Mouse (Mus musculus) liver, embryonic 18 days (tissue): Measurements from ENCODE around the gene Senp1. TPM values are rescaled to one million over a fixed set of nuclear protein-coding genes. Genes with fewer than 3 reads are reported as not detected.

Experiments used
- polyA plus RNA-seq: library from polyadenylated mRNA; depleted of rRNA; stranded (reverse); fragments of >200 nt; gene quantifications from 2 replicates; pipeline ENCODE4 v1.2.3, GENCODE M21; 2012; rRNA removed

The Senp1 gene
- polyA plus RNA-seq = 6.4 and 7.5 TPM in 2 replicates

DNA sequence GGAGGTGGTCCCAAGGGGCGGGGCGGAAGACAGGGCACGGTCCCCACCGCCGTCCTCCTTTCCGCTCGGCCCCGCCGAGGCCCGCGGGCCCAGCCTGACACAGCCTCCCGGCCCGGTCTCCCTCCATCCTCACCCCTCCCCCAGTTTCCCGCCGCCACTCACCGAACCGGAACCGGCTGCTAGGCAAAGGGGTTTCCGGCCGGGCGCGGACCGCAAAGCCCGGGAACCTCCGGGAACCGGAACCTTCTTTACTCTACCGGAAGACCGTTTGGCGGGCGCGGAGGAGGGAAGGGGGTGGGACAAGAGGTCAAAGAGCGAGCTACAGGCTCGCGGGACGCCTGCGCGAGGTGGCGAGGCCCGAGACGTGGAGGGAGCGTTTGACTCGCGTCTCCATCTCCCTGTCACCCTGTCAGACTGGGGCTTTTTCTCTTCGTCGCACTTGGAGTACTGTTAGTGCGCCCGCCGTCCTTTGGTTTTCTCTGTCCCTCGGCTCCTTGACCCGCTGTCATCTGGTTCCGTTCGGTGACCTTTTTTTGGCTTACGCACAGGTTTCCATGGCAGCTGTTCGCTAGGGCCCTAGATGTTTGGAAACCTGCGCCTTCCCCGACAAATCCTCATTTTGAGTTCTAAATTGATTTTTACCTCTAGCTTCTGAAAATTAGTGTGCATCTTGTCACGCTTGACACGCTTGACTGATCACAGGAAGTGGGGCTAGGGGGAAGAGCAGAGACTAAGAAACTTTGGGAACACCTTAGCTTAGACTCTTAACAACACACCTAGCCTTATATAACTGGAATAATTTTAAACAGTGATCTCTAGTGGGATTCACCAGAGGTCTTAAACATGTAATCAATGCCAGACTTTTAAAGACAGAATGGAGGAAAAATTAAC lies at the start of gene Senp1:
TSS of gene Senp1 (minus strand) at position 624 of the 891 bp plus-strand sequence.

DNA sequence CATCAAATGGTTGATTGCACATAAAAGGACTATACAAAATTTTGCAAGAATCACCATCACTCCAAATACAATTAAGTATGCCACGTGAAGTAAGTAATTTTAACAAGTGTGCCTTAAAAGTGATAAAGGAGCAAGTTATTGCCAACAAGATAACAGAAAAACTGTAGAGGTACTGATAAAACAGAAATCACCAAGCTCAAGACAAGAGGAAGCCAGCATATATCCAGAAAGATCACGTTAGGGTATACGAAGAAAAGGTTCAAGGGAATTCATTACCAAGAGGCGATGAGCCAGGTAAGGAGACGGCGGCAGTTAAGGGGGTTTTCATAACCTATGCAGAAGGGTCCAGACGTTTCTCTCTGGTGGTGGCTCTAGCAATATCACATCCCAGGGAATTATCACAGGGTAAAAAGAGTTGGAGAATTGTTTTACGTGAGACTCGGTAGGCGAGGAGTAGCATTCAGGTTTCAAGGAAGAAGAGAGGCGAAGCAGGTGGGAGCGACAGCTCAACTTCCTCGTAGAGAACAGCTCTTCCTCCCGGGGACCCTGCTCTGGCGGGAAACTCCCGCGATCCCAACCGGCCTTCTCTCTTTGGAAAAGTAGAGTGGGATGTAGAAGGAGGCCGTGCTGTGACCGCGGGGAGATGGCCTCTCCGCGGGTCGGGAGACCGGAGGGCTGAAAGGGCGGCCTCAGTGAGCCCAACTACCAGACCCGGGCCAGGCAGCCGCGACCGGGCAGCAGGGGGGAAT lies 998 bp downstream of the Senp1 start, which contains the start of gene Pfkm:
TSS of gene Pfkm (plus strand) at position 218 of the 749 bp plus-strand sequence.

DNA sequence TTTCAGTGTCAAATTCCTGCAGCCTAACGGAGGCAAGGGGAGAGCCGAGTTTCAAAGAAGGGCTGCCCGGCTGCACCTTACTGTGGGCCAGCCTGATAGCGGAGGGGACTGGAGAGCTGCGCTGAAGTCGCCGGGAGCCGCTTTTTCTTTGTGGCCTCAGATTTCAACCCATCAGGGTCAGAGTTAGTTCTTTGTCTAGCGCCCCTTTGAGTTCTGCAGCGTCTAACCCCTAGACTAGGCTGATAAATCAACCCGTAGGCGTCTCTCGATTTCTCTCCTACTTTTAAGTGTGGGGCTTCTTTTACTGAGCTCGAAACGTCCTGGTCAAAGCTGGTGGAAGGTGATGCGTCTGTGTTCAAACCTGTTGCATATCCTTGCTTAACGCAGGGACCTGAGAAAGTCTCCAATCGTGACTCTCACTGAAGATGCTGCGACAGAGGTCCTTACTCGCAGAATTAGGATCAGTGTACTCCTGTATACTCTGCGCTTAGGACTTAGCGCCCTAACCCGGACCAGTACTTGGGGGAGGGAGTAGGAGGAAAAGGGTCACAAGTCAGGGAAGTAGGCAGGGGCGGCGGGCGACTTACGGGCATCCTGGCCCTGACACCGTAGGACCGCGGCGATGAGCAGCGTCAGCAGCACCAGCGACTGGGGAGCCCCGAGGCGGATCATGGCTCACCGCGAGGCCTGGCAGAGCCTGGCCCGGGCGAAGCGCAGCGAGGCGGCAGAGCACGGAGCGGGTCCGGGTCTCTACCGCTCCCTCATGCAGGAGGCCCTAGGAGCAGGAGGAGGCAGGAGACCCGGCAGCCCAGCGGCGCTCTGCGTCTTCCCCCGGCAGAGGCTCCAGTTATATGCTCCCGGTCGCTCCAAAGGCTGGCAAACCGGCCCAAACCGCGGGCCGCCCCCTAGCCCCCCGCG lies 89.5 kb downstream of the Senp1 start, which contains the start of gene Col2a1:
TSS of gene Col2a1 (minus strand) at position 874 of the 918 bp plus-strand sequence.

Other genes with a start within 250 kb of the Senp1 start
- 8.7 and 10.5 TPM in 2 replicates for gene Hdac7, start 249.2 kb downstream of the Senp1 start, polyA plus RNA-seq
- 0.05 and 0.14 TPM in 2 replicates for gene Vdr, start 183.1 kb downstream of the Senp1 start, polyA plus RNA-seq
- gene Tmem106c, start 129.5 kb downstream of the Senp1 start, polyA plus RNA-seq = 15.7 and 16.1 TPM in 2 replicates
- gene Col2a1, start 89.0 kb downstream of the Senp1 start, polyA plus RNA-seq = 0.03 and 0.08 TPM in 2 replicates
- gene Pfkm, start 1.2 kb downstream of the Senp1 start, polyA plus RNA-seq = 13.9 and 15.7 TPM in 2 replicates
- gene Asb8, start 71.9 kb upstream of the Senp1 start, polyA plus RNA-seq = 21.9 and 23.1 TPM in 2 replicates
- not detected in 2 replicates for gene Ccdc184, start 73.4 kb upstream of the Senp1 start, polyA plus RNA-seq
- not detected in 2 replicates for gene Olfr288, start 101.8 kb upstream of the Senp1 start, polyA plus RNA-seq
- gene Gm44579, start 127.2 kb upstream of the Senp1 start, polyA plus RNA-seq = not detected in 2 replicates
- not detected in 2 replicates for gene Olfr287, start 127.3 kb upstream of the Senp1 start, polyA plus RNA-seq
- not detected in 2 replicates for gene Olfr286, start 140.7 kb upstream of the Senp1 start, polyA plus RNA-seq
- gene H1fnt, start 163.5 kb upstream of the Senp1 start, polyA plus RNA-seq = not detected in 2 replicates
- gene Zfp641, start 202.4 kb upstream of the Senp1 start, polyA plus RNA-seq = 0.21 and 0.25 TPM in 2 replicates
- not detected in 2 replicates for gene Olfr285, start 223.6 kb upstream of the Senp1 start, polyA plus RNA-seq
- not detected in 2 replicates for gene Olfr284, start 247.2 kb upstream of the Senp1 start, polyA plus RNA-seq